In genomic region chr19:42272003-42272963, GRCm38 (mm10) we compare ENCODE assay signal across 9 mouse cellular contexts. TPM values are rescaled to one million over a fixed set of nuclear protein-coding genes. Genes with fewer than 3 reads are reported as not detected.
A peak's percentile ranks its signal among the peaks of the same experiment; 100 is the strongest.
DNase-seq lines count a peak whose midpoint lies in the region; ATAC-seq and TF ChIP-seq lines count a peak whose summit lies in the region.
"Had no signal": no experiment of that assay in that cellular context is flagged by ENCODE, and none has a peak within 500 bp of the region (broad histone marks: within the 10 kb centered on the region; RNA-seq: fewer than 3 reads in every experiment).

No protein-coding gene starts in this region.

- peak; percentile 87 for TF ChIP-seq CTCF in liver, embryonic 14.5 days (IDR thresholded peaks at IDR 0.05; ENCODE audit: low read depth)

- H3K9me3 ChIP-seq in liver, embryonic 14.5 days (ENCODE audit: control insufficient read depth, low read length) = no peaks in the 10 kb centered on the region

- no peak overlapping the region for H3K4me2 ChIP-seq in liver, embryonic 14.5 days (ENCODE audit: low read depth)

- DNase-seq in 3134 (ENCODE audit: extremely low read depth, insufficient read length, low spot score) (peak; percentile 56), R1 (ENCODE audit: low read depth, low spot score) (peak; percentile 84)
- peak; percentile 96 to 97 for DNase-seq in cerebellum, postnatal 14 days
- peak; percentile 93 to 99 for DNase-seq in frontal cortex, postnatal 25 days (ENCODE audit: low spot score in 2 of 2)
- peak; percentile 85 for DNase-seq in kidney, postnatal 10 days
- DNase-seq in liver, embryonic 14.5 days (ENCODE audit: low read depth in 3 of 3, low spot score in 3 of 3) = peak; percentile 14 to 31 (median 20)
- peak; percentile 81 for DNase-seq in ovary, postnatal 14 days (ENCODE audit: low spot score)
- peak; percentile 61 for DNase-seq in thymus, postnatal 14 days

- TF ChIP-seq EP300 in liver, embryonic 14.5 days (IDR thresholded peaks at IDR 0.05; ENCODE audit: low read depth) = no peak

- H3K9ac ChIP-seq in liver, embryonic 14.5 days (replicated peaks) = no peak overlapping the region

- no peaks in the 10 kb centered on the region for H3K36me3 ChIP-seq in liver, embryonic 14.5 days (replicated peaks; ENCODE audit: control insufficient read depth, insufficient read depth, low read depth)

- no peak overlapping the region for H3K4me3 ChIP-seq in liver, embryonic 14.5 days (ENCODE audit: insufficient read depth in 1 of 2, low read depth in 2 of 2, low read length in 2 of 2)
- H3K4me3 ChIP-seq: erythroblast, embryonic 14.5 days had no signal

- no peak for ATAC-seq in liver, embryonic 14.5 days (ENCODE audit: insufficient read depth)

- 35% methylated on average over 14 of the region's 14 CpGs for WGBS in liver, embryonic 14.5 days (ENCODE audit: insufficient replicate concordance)

- no peaks in the 10 kb centered on the region for H3K4me1 ChIP-seq in liver, embryonic 14.5 days (replicated peaks; ENCODE audit: control insufficient read depth in 2 of 2, insufficient read depth in 2 of 2, low read length in 1 of 2)

- H3K27ac ChIP-seq in liver, embryonic 14.5 days = no peak overlapping the region

- H3K27me3 ChIP-seq in liver, embryonic 14.5 days (ENCODE audit: control insufficient read depth, insufficient read depth, low read length) = no peaks in the 10 kb centered on the region

RNA-seq across cellular contexts. Expression of gene Golga7b, which starts 24.9 kb away (rescaled TPM):
- 0.02 TPM in 1 of 2 replicates, not detected in the other for polyA plus RNA-seq in liver, embryonic 14.5 days (2012; rRNA removed)
- polyA plus RNA-seq in liver, embryonic 14.5 days (2014; fragmentation: Nextera tagmentation; extraction: Ambion mirVana) = not detected in 2 replicates
- polyA plus RNA-seq: erythroblast, embryonic 14.5 days had no signal

Comparison
In these comparisons a context has a peak if more than half of its experiments do, and no peak if none do; other contexts are left out.
1. DNase-seq: peak in every context shown above with its lines; median percentile 96 in cerebellum, postnatal 14 days; 96 in frontal cortex, postnatal 25 days; 85 in kidney, postnatal 10 days; 84 in R1; 81 in ovary, postnatal 14 days; 61 in thymus, postnatal 14 days; 56 in 3134; 20 in liver, embryonic 14.5 days.